Mouse (Mus musculus) C2C12 (cell line): ENCODE data around the gene Myh6. TPM values are rescaled to one million over a fixed set of nuclear protein-coding genes. Genes with fewer than 3 reads are reported as not detected.
"Not testable (repeated sequence)": the region's sequence is repeated elsewhere in the genome, so short reads cannot be mapped to it uniquely, and the experiment has no call there.

Experiments
- H3K27me3 ChIP-seq: one replicate; pipeline ENCODE4 v1.6.1; 2011; ENCODE audit not compliant: control insufficient read depth, insufficient read depth, insufficient read length
- H3K36me3 ChIP-seq: one replicate; pipeline ENCODE4 v1.6.1; 2011; ENCODE audit not compliant: control insufficient read depth, insufficient read depth
- H3K4me3 ChIP-seq: one replicate; pipeline ENCODE4 v1.5.1; 2011; ENCODE audit warnings: mild to moderate bottlenecking, control low read depth; ENCODE audit not compliant: poor library complexity, insufficient read depth, severe bottlenecking
- H3K79me2 ChIP-seq: one replicate; pipeline ENCODE4 v1.6.1; 2011; ENCODE audit not compliant: control insufficient read depth, insufficient read depth
- H3K79me3 ChIP-seq: one replicate; pipeline ENCODE4 v1.6.1; 2011; ENCODE audit warnings: low read depth, control low read depth
- H3ac ChIP-seq: one replicate; pipeline ENCODE3; 2011; ENCODE audit warnings: low read depth; ENCODE audit not compliant: control insufficient read depth, insufficient read length
- CEBPB ChIP-seq: IDR thresholded peaks from one replicate; pipeline ENCODE4 v1.6.1; 2011; ENCODE audit warnings: low read depth, mild to moderate bottlenecking, control low read depth, moderate library complexity
- CTCF ChIP-seq: IDR thresholded peaks from one replicate; pipeline ENCODE4 v1.5.1; 2011; ENCODE audit not compliant: control insufficient read depth, insufficient read depth, insufficient read length
- FOSL1 ChIP-seq: IDR thresholded peaks from one replicate; pipeline ENCODE4 v1.8.0; 2011; ENCODE audit warnings: mild to moderate bottlenecking, low read length; ENCODE audit not compliant: poor library complexity, insufficient read depth, severe bottlenecking
- MAX ChIP-seq: IDR thresholded peaks from one replicate; pipeline ENCODE4 v1.6.1; 2011; ENCODE audit warnings: mild to moderate bottlenecking, control low read depth
- MYOD1 ChIP-seq: IDR thresholded peaks from one replicate; pipeline ENCODE4 v1.6.1; 2011; ENCODE audit warnings: low read depth; ENCODE audit not compliant: control insufficient read depth, insufficient read length
- MYOG ChIP-seq: IDR thresholded peaks from one replicate; pipeline ENCODE4 v1.6.1; 2011; ENCODE audit not compliant: control insufficient read depth, insufficient read length; ENCODE audit errors: extremely low read depth
- USF1 ChIP-seq: IDR thresholded peaks from one replicate; pipeline ENCODE4 v1.6.1; 2011; ENCODE audit warnings: low read depth, mild to moderate bottlenecking, control low read depth, moderate library complexity
- polyA plus RNA-seq: library from polyadenylated mRNA; unstranded; fragments of >200 nt; fragmentation: generic; extraction: Trizol; gene quantifications from one replicate; pipeline ENCODE4 v1.2.1, GENCODE M21; 2012; ENCODE audit warnings: missing spikeins

Myh6 gene
- polyA plus RNA-seq, 1 experiment: 0.02 TPM

DNA sequence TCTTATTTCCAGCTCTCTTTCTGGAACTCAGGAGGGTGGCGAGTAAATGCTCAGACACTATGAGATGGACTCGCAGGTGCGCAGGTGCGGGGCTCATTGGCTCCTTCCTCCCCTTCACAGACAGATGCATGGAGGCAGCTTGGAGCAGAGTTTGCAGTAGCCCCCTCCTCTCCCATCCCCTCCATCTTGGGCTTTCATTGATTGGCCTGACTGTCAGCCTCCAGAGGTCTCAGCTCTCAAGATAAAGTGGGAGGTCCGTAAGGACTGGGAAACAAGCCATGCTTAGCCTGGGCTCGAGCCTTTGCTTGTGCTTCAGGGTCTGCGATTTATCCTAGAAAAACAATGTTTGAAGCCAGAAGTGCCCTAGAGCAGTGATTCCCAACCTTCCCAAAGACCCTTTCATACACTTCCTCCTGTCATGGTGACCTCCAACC lies 36.0 kb upstream of the Myh6 start:
- Histone ChIP-seq H3K79me3 (no peaks in the 10 kb centered on the region), H3K36me3 (no peaks in the 10 kb centered on the region), H3K4me3 (no peak overlapping the region), H3ac (no peak overlapping the region), H3K79me2 (no peaks in the 10 kb centered on the region), H3K27me3 (no peaks in the 10 kb centered on the region)
- TF ChIP-seq FOSL1 (no peak), CTCF (no peak), MAX (no peak), MYOD1 (no peak), MYOG (no peak), USF1 (no peak), CEBPB (no peak)

DNA sequence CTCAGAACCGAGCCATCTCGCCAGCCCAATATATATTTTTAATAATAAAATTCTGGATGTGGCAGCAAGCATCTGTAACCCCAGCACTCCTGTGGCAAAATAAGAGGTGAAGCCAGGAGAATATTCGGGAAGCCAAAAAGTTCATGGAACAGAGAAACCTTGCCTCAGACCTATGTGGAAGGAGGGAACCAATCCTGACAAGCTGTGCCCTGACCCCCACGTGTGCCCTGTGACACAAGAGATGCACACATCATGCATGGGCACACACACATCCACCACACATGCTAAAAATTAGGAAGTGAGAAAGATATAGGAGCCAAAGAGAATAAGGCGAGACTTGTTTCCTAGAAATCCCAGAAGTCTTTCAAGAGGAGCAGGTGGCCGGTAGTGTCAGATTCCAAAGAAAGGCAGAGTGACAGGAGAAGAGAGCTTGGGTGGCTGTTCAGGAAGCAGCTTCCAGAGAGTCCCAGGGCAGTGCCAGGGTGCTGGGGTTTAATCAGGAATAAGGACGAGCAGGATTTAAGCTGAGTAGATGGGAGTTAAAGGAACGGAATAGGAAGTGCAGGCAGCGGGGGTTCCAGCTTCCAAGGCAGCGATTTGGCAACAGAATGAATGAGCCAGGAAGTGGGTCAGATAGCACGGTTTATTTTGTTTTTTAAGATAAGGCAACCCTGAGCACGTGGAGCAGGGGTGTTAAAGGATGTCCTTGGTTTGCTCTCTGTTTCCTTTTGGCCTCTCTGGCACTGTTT lies 35.4 kb upstream of the Myh6 start:
- no peak overlapping the region for H3ac ChIP-seq
- H3K79me3 ChIP-seq: no peaks in the 10 kb centered on the region
- H3K79me2 ChIP-seq: no peaks in the 10 kb centered on the region
- H3K4me3 ChIP-seq: no peak overlapping the region
- no peaks in the 10 kb centered on the region for H3K27me3 ChIP-seq
- H3K36me3 ChIP-seq: no peaks in the 10 kb centered on the region
- TF ChIP-seq CTCF (no peak), MYOG (no peak), MAX (no peak), USF1 (no peak), FOSL1 (no peak), CEBPB (no peak), MYOD1 (no peak)

DNA sequence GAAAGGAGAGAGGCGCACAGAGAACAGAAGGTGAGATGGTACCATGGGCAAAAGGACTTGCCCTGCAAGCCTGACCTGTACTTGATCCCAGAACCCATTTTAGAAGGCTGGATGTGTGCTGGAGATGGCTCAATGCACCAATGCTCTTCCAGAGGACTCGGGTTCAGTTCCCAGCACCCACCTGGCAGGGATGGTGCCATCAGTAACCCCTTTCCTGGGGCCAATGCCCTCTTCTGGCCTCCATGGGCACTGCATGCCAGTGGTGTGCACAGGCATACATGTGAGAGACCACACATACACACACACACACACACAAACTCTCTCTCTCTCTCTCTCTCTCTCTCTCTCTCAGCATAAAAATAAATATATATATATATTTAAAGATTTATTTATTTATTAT lies 34.7 kb upstream of the Myh6 start:
- Histone ChIP-seq H3K36me3 (no peaks in the 10 kb centered on the region), H3ac (no peak overlapping the region), H3K79me2 (no peaks in the 10 kb centered on the region), H3K27me3 (no peaks in the 10 kb centered on the region), H3K79me3 (no peaks in the 10 kb centered on the region), H3K4me3 (no peak overlapping the region)
- TF ChIP-seq CEBPB: no peak
- TF ChIP-seq CTCF: no peak
- no peak for TF ChIP-seq MYOG

DNA sequence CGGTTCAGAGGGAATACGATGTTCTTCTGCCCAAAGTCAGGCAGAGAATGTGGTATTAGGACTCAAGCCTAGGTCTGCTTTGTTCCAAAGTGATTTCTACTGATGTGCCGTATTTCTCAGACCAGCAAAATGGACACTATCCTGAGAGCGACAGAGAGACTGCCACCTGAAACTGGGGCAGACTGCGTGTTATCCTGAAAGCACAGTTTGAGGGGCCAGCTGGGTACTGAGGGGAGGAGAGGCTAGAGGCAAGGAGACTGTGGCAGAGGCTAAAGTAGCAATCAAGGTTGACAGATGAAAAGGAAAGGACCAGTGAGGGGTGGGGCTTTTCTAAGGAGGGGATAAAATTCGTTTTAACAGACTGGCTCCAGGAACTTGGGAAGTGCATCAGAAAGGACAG lies 34.1 kb upstream of the Myh6 start:
- Histone ChIP-seq H3K27me3 (no peaks in the 10 kb centered on the region), H3K79me3 (no peaks in the 10 kb centered on the region), H3K36me3 (no peaks in the 10 kb centered on the region), H3K4me3 (no peak overlapping the region), H3K79me2 (no peaks in the 10 kb centered on the region), H3ac (no peak overlapping the region)
- no peak for TF ChIP-seq MAX
- no peak for TF ChIP-seq MYOG
- no peak for TF ChIP-seq CEBPB
- TF ChIP-seq FOSL1: no peak
- no peak for TF ChIP-seq CTCF
- no peak for TF ChIP-seq MYOD1
- TF ChIP-seq USF1: no peak

DNA sequence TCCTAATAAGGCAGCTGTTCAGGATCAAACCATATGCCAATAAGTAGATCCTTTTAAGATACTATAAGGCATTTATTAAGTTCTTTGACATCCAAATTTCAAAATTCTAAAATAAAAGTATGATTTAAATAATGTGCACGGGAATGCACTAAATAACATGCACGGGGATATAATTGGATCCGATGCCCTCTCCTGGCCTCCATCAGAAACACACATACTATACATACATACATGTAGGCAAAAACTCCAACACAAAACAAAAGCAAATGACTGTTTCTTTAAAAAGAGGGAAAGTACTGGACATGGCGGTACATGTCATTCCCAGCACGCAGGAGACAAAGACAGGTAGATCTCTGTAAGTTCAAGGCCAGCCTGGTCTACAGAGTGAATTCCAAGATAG lies 33.1 kb upstream of the Myh6 start:
- not testable (repeated sequence) for H3K4me3 ChIP-seq, H3K79me3 ChIP-seq, H3K79me2 ChIP-seq, H3ac ChIP-seq, H3K36me3 ChIP-seq, H3K27me3 ChIP-seq

DNA sequence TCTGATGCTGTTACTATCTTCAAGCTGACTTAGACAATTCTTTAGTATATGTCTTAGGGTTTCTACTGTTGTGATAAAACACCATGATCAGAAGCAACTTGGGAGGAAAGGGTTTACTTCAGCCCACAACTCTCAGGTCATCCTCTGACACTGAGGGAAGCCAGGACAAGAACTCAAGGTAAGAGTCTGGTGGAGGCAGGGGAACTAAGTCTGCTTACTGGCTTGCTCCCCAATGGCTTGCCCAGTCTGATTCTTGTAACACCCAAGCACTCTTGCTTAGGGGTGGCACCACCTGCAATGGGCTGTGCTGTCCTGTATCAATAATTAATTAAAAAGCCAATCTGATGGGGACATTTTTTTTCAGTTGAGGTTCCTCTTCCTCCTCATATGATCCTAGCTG lies 32.0 kb upstream of the Myh6 start:
- no peaks in the 10 kb centered on the region for H3K27me3 ChIP-seq
- H3K36me3 ChIP-seq: no peaks in the 10 kb centered on the region
- H3ac ChIP-seq: no peak overlapping the region
- H3K4me3 ChIP-seq: no peak overlapping the region
- no peaks in the 10 kb centered on the region for H3K79me2 ChIP-seq
- H3K79me3 ChIP-seq: no peaks in the 10 kb centered on the region
- no peak for TF ChIP-seq FOSL1
- no peak for TF ChIP-seq MYOG
- TF ChIP-seq MYOD1: no peak
- no peak for TF ChIP-seq CEBPB
- TF ChIP-seq USF1: no peak
- no peak for TF ChIP-seq CTCF
- no peak for TF ChIP-seq MAX
